Mouse (Mus musculus) layer of hippocampus, postnatal 25 days (tissue): ENCODE results near the gene Olfr71. TPM values are rescaled to one million over a fixed set of nuclear protein-coding genes. Genes with fewer than 3 reads are reported as not detected.

Experiments used
- DNase-seq, 2 experiments: peaks; one replicate each; pipeline ENCODE4 v3.0.0; 2022; ENCODE audit warnings: mixed read lengths in 2 of 2, low spot score in 1 of 2; ENCODE audit errors: extremely low spot score in 1 of 2
- total RNA-seq, 2 experiments: library from RNA; stranded (reverse); gene quantifications; 2 replicates each; pipeline ENCODE4 v1.2.3; 2021

The Olfr71 gene
- total RNA-seq, 2 experiments from 2014 or later = not detected

DNA sequence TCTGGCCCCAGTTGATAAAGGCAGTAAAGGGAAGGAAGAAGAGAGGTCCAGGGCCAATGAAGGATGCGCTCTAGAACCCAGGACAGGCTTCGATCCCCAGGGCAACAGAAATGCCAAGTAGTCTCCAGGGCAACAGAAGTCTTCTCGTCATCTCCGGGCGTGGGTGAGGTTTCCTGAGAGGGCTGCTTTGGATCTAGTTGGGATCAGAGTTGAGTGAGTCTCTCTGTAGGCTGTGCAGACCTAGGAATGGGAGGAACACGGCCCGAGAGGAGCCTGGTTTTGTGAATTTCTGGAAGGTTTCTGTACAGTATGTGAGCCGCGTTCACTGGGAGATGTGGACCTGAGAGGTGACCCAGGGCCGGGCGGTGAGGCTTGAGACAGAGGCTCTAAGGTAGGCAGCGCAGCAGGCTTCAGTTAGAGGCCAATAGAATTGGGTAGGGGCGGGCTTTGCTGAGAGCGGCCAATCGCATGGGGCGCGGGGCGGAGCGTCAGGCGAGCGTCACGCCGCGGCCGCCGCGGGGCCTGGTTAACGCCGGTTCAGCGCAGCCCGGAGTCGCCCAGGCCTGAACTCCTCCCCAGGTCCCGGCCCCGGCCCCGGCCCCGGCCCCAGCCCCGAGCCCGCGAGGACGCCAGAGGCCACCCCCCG, 41.1 kb downstream of the Olfr71 start, which contains the start of the genes Tmem8b and Fam221b:
Gene Tmem8b (plus strand): TSS at position 190 of the 646 bp plus-strand sequence.
Gene Fam221b (minus strand): TSS at position 364 of the 646 bp plus-strand sequence.
- peak; percentile 80 to 81 for DNase-seq

GRCm38 (mm10) chr4:43666412-43666811, 43.6 kb downstream of the Olfr71 start:
- DNase-seq = no peak

GRCm38 (mm10) chr4:43657146-43657545, 52.9 kb downstream of the Olfr71 start:
- no peak for DNase-seq

- peak; percentile 73 to 86 for DNase-seq
Measured at GRCm38 (mm10) chr4:43656339-43657109, 53.5 kb downstream of the Olfr71 start, which contains the start of gene Hint2. Hint2 (minus strand) TSS chr4:43656466.

GRCm38 (mm10) chr4:43655656-43656338, 54.3 kb downstream of the Olfr71 start:
- no peak for DNase-seq

Other genes starting within 250 kb of the Olfr71 start
- not detected for gene Sit1, start 226.5 kb downstream of the Olfr71 start, total RNA-seq
- 10 to 100 TPM; 23.5 to 28.1 TPM for gene Ccdc107, start 217.4 kb downstream of the Olfr71 start, total RNA-seq
- under 1 TPM; 0.27 to 0.70 TPM for gene Arhgef39, start 210.6 kb downstream of the Olfr71 start, total RNA-seq
- gene Car9, start 203.3 kb downstream of the Olfr71 start, total RNA-seq = under 1 TPM; 0.22 to 0.35 TPM
- 1 to 10 TPM; 5.1 to 5.8 TPM for gene Tpm2, start 186.5 kb downstream of the Olfr71 start, total RNA-seq
- 10 to 100 TPM; 58.8 to 71.2 TPM for gene Creb3, start 147.9 kb downstream of the Olfr71 start, total RNA-seq
- gene Tln1, start 147.6 kb downstream of the Olfr71 start, total RNA-seq = 10 to 100 TPM; 40.9 to 47.3 TPM
- 10 to 100 TPM; 40.9 to 42.7 TPM for gene Rgp1, start 131.5 kb downstream of the Olfr71 start, total RNA-seq
- 10 to 100 TPM; 60.8 to 64.4 TPM for gene Gba2, start 131.4 kb downstream of the Olfr71 start, total RNA-seq
- gene Msmp, start 125.8 kb downstream of the Olfr71 start, total RNA-seq = not detected
- 10 to 100 TPM; 44.3 to 58.4 TPM for gene Npr2, start 78.3 kb downstream of the Olfr71 start, total RNA-seq
- gene Spag8, start 56.7 kb downstream of the Olfr71 start, total RNA-seq = 1 to 10 TPM; 1.4 to 1.5 TPM
- 10 to 100 TPM; 36.6 to 38.8 TPM for gene Hint2, start 53.8 kb downstream of the Olfr71 start, total RNA-seq
- gene Tmem8b, start 41.3 kb downstream of the Olfr71 start, total RNA-seq = 10 to 100 TPM; 66.5 to 70.9 TPM
- 1 to 10 TPM; 1.2 to 1.3 TPM for gene Fam221b, start 41.1 kb downstream of the Olfr71 start, total RNA-seq
- not detected for gene Olfr70, start 9.4 kb downstream of the Olfr71 start, total RNA-seq
- gene Hrct1, start 16.9 kb upstream of the Olfr71 start, total RNA-seq = 1 to 10 TPM in 1 of 2 experiments, under 1 TPM in 1; 0.54 to 1.2 TPM
- 1 to 10 TPM in 1 of 2 experiments, under 1 TPM in 1; 0.57 to 1.1 TPM for gene Spaar, start 19.8 kb upstream of the Olfr71 start, total RNA-seq
- gene Olfr159, start 60.8 kb upstream of the Olfr71 start, total RNA-seq = not detected
- not detected for gene Olfr156, start 113.6 kb upstream of the Olfr71 start, total RNA-seq
- not detected for gene Olfr157, start 129.9 kb upstream of the Olfr71 start, total RNA-seq
- gene Olfr155, start 141.3 kb upstream of the Olfr71 start, total RNA-seq = not detected
- gene Reck, start 165.3 kb upstream of the Olfr71 start, total RNA-seq = 1 to 10 TPM; 5.2 to 6.0 TPM
- 1 to 10 TPM; 2.2 to 3.1 TPM for gene Glipr2, start 247.1 kb upstream of the Olfr71 start, total RNA-seq